Mouse (Mus musculus): Measurements from ENCODE around the gene Tk2.
"Not testable (repeated sequence)": the region's sequence is repeated elsewhere in the genome, so short reads cannot be mapped to it uniquely, and the experiment has no call there.

Tk2 gene

DNA sequence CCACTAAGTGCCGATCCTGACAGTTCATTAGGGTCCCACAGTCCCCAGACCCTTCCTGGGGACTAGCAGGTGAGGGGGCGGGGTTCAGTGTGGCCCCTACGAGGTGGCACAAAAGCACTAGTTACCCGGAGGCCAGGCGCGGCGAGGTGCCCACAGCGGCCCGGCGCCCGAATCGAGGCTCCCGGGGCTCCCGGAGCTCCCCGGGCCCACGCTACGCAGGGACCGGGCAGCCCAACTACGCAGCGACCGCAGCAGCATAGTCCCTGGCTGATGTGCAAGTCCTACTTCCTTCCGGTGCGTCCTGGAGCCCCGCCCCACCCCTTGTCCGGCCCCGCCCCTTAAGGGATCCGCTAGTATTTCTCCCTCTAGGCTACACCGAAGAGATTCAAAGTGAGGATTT lies at the start of gene Tk2:
Gene Tk2, minus strand, starts transcription at position 283 of the 400 bp plus-strand sequence.
- DNase-seq (ENCODE audit: low read depth), result peak; percentile 92

DNA sequence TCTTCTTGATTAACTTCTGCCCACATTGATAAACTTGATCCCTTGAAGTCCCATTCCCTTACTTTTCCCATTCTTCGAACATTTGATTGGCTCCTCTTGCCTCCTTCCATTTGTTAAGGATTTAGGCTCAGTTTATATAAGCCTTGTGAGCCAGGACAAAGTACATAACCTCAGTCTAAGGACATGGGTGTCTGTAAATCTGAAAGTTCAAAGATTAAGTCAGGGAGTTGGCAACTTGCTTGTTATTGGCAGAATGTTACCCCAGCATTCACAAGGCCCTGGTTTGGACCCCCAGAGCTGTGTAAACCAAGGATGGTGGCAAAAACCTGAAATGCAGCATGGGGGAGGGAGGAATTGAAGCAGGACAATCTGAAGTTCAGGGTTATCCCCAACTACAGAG lies 46.0 kb upstream of the Tk2 start:
- DNase-seq (ENCODE audit: low read depth), result no peak

DNA sequence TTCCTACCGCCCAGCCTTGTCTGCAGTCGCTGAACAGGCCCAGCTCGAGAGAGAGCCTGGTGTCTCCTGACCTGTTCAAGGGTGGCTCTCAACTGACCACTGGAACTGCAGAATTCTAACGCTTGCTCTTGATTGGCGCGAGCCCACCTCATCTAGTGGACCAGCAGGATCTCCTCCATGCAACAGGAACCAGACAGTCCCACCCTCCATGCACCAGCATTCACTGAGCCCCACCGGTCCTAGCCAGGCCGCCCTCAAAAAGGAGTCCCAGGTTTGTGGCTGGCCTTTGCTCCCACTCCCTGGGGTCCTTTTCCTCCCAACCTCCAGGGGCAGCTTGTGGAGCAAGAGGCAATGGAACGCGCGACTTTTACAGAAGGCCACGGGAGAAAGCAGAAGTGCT lies 44.7 kb upstream of the Tk2 start, which contains the start of gene Cmtm2a:
Gene Cmtm2a, minus strand, starts transcription at position 101 of the 400 bp plus-strand sequence.
- DNase-seq (ENCODE audit: low read depth), result not testable (repeated sequence)

DNA sequence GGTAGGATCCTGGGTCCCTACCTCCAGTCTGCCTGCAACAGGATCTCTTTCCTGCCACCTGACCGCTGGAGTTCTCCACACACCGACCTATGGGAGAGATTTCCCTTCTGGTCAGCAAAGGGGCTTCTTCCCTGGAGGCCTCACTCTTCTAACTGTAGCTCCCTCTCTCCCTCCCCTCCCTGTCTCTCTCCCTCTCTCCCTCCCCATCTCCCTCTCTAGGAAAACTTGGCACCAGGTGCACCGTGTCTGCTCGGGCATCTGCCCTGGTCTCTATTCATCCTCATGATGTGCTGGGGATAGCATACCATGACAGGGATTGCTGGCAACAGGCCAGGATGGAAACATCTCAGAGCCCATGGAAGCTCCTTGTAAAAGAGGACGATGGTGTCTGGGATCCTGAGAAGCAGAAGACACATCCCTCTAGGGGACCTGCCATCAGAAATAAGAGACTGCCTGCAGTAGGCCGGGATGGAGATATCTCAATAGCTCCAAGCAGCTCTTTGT lies 20.6 kb upstream of the Tk2 start:
- DNase-seq (ENCODE audit: low read depth), result no peak

DNA sequence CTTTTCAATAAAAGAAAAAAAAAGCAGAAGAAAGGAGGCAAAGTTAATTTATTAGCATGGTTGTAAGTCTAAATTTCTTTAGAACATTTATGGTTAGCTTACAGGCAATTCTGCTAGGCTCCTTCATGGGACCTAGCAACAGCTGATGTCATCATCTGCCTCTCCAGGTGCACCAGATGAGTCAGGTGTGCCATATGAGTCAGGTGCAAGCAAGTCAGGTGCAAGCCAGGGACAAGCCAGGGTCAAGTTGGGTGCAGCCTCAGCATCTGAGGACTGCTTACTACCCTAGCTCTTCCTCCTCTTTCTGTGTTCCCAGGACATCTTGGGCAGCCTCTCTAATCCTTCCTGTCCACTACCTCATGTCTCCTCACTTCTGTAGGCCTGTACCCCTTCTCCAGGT lies 20.0 kb upstream of the Tk2 start:
- DNase-seq (ENCODE audit: low read depth), result no peak

DNA sequence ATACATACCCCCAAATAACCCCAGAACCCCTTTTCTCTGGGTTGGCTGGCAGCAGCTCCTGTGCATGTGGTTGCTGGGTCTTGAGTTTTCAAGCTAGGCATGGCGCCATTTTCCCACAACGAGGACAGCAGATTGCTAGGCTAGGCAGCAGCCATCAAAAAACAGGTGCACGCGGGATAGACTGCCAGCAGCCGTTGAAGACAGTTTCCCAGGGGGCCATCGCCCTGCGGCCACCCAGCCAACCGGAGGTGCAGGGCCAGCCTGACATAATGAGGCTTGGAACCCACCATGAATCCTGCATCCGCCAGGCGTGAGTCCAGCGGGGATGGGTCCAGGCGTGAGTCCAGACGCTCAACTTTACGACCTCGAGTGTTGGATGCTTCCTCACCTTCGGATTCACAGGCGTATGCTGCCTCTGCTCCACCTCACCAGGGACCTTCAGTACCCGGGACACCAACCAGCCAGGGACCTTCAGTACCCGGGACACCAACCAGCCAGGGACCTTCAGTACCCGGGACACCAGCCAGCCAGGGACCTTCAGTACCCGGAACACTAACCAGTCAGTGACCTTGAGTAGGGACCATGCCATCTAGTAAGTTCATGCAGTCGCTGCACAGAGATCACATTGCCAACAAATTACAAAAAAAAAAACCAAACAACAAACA lies 16.0 kb upstream of the Tk2 start:
- DNase-seq (ENCODE audit: low read depth), result not testable (repeated sequence)

DNA sequence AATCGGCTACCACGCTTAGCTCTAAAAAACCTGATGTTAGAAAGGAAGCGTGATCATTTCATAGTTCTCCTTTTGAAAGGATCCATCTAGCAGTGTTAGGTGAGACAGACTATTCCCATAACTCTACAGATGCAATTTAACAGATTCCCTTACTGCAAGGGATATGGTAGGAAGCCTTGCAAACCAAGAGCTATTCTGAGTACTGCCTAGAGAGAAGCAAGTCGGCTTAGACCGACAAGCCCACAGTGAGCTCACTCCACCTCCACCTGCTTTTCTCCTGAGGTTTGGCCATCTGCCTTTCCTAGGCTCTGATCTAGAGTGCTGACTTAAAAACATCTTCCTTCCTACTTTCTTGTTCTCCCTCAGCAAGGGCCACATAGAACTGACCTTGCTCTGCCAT lies 13.4 kb upstream of the Tk2 start:
- not testable (repeated sequence) for DNase-seq (ENCODE audit: low read depth)

DNA sequence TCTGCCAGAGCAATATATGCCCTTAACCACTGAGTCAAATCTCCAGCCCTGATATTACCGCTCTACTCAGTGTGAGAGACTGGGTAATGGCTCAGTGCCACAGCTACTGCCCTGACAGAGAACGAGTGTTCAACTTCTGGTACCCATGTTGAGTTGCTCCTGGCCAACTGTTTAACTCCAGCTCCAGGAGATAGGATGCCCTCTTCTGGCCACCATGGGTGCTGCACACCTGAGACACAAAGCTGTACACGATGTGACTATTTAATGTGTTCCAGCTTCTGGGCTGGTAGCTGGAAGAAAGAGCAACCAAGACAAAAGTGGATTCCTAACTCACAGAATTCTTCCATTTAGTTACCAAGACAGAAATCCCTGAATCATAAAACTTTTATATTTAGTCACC lies 4.7 kb upstream of the Tk2 start:
- DNase-seq (ENCODE audit: low read depth), result peak; percentile 82

DNA sequence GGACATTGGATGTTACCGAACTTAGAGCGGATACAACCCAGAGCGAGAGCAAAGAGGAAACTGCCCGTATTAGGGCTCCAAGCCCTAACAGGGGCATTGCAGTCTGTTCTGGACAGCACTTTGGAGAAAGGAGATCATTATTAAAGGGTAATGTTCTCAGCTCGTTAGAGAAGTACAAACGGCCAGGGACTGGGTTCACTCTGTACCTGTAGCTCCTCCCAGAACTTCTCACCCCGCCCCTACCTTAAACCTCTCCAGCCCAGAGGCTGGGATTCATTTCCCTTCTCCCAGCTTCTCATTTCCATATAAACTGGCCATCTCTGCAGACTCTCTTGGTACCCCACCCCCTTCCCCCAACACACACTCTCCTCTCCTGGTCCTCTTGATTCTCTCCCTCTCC lies 3.1 kb upstream of the Tk2 start:
- DNase-seq (ENCODE audit: low read depth), result no peak

DNA sequence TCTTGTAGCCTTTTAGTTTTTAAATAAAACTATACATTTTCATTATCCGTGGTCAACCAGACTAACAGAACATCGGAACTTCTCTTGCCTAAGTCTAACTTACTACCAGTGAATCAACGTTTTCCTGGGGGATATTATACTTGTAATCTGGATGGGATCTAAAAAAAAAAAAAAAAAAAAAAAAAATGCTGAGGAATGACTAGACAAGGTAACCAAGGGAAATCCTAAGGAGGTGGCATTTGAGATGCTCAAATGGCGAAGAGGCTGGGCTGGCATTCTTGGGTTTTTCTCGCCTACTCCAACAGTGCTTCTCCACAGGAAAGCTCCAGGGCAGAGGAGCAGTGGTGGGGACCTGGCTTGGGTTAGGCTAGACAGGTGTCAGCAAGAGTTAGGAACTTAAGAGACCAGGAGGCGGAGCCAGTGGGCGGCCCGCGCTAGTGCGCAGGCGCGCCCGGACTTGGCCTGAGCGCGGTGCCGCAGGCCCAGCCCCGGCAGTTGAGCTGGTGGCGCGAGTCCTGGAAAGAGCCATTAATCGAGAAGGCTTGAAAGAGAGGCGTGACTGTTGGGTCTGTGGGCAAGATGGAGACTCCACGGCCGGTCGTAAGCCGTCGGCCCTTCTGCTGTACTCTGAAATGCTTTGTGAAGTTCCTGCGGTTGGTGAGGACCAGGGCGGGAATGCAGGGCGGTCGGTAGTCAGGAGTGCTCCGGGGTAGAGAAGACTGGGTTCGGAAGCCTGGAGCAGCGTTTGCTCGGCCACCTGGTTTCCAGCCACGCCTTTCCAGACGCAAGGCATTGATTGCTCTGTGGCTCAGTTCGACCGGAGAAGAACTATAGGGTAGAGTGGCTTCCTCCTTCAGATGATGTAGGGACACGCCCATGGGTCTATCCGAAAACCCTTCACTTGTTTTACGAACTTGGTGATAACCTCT lies 2.3 kb upstream of the Tk2 start, which contains the start of gene Cklf:
Gene Cklf, plus strand, starts transcription at position 423 of the 929 bp plus-strand sequence.
- peak; percentile 93 for DNase-seq (ENCODE audit: low read depth)

DNA sequence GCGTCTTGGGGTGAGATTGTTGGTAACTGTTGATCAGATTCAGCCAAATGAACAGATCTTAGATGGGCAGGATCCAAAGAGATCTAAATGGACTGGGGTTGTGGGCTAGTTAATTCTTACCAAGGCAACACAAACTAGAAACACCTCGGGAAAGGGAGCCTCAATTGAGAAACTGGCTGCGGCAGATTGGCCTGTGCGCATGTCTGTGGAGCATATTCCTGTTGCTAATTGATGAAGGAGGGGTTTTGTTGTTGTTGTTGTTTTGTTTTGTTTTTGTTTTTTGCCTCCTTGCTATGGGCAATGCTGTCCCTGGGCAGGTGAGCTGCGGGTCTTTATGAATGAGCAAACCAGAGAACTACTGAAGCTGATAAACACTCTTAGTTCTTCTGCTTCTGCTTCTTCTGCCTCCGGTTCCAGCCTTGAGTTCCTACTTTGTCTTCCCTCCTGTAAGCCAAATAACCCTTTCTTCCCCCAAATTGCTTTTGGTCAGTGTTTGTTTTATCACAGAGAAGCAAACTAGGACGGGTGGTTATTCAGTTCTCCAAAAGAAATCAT lies 1.2 kb upstream of the Tk2 start:
- DNase-seq (ENCODE audit: low read depth), result peak; percentile 11

DNA sequence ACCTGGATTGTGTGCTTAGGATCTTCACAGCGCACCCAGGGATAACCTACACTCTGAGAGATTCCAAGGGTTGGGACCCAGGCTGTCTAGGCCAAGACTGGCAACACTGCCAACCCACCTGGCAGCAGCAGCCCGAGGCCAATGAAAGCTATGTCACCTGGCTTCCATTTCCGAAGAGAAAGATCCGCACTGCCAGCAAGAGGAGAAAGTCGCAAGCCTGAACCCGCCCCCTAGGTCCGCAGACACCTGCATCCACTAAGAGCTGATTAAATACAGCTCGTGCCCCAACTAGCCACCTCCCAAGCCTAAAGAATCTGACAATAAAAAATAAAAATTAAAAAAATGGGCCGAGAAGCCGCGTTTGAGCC lies 466 bp downstream of the Tk2 start:
- DNase-seq (ENCODE audit: low read depth), result peak; percentile 76

DNA sequence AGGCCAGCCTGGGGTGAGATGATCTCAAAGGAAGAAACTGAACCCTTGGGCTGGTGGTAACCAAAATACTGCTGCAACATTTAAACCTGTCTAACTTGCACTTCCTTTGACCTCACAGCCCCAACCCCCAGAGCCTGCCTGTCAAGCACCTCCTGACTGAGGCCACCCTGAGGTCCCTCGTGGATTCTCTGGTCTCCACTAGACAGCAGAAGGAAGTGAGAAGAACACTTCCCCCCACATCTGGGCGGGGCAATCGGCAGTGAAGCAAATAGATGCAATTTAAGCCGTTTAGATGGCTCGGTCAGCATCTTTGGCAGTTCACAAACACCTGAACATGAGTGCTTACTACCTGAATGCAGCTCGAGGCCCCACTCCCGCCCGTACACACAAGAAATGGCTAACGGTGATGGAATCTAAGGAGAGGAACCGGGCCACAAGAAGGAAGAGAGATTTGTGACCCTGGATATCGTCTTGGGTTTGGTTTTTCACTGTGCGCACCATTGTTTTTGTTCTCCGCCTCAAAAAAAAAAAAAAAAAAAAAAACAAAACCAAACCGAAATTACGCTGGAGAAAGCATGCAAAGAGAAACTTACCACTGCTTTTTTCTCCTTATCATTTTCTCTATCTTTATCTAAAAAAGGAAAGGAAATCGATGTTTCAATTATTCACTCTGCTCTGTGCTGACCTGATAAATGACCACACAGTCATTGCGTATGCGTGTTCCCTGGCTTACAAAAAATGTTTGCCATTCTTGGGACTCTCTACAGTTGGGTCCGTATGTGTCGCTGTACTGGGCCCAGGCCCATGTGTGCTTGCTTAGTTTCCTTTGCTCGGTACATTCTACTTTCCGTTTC lies 1.1 kb downstream of the Tk2 start:
- DNase-seq (ENCODE audit: low read depth), result peak; percentile 92

DNA sequence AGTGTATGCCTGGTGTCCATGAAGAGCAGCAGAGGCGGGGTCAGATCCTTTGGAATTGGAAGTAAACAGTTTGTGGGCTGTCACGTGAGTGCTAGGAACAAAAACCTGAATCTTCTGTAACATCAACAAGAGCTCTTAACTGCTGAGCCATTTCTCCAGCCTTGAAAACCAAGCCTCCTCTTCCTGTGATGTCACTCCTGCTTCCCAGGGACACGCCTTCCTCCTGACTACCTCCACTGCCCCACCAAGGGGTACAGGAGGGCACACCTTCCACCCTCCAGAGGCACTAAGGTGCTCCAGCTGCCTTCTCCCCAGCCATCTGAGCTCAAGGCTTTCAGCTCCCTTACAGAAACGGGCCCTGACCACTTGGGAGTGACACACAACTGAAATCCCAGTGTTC lies 1.7 kb downstream of the Tk2 start:
- no peak for DNase-seq (ENCODE audit: low read depth)

DNA sequence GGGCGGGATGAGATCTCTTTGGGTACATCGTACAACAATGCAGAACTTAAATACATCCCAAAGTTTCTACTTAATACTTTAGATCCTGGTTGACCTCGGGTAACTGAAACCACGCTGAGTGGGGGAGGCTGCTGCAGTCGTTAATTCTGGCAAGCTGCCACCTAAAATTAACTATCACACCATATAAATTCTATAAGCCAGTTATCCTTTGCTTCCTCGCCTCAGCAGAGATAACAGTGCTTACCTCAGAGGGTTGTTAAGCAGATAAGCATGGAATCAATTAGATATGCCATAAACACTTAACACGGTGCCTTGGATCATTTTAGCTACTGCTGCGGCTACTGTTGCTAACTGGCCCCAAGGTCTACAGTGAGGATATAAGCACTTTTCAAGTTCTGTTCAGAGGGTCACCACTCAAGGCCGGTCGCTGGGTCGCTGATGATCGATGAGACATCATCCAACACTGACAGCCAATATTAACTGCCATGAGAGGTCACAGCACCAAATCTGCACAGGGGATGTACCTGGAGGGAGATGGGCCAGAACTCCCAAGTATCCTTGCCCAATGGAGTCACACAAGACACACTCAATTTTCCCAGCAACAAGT lies 6.2 kb downstream of the Tk2 start:
- no peak for DNase-seq (ENCODE audit: low read depth)

DNA sequence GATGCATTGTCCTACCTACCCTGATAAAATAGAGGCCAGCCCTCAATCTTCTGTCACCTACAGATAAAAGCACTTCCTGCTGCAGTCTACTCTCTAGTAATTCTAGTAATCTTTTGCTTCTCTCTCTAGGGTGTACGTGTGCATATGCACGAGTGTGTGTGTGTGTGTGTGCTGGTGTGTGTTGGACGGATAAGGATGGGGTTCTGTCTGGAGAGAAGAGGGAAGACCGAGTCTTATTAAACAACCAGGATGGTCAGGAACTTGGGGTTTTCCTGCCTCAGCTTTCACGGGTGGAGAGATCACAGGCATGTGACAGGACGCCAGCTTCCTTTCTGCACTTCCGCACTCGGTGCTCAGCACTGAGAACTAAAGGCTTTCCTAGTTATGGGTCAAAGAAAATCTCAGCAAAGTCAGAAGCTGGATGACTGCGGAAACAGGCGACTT lies 8.9 kb downstream of the Tk2 start:
- DNase-seq (ENCODE audit: low read depth), result peak; percentile 85

DNA sequence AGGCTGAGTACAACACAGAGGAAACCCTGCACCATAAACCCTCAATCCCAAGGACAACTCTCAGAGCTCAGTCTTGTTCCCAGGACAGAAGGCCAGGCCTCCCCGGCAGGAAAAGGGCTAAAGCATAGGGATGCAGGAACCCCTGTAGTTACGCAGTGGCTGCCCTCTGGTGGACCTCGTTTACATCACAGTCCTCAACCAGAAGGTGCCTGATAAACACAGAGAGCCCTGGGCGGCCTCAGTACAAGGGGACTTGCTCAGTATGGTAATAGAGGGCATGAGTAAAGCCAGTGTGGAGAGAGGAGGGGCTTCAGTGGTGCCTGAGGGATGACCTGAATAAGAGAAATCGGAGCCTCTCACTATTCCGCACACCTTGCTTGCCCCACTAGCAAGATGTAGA lies 13.8 kb downstream of the Tk2 start:
- no peak for DNase-seq (ENCODE audit: low read depth)

DNA sequence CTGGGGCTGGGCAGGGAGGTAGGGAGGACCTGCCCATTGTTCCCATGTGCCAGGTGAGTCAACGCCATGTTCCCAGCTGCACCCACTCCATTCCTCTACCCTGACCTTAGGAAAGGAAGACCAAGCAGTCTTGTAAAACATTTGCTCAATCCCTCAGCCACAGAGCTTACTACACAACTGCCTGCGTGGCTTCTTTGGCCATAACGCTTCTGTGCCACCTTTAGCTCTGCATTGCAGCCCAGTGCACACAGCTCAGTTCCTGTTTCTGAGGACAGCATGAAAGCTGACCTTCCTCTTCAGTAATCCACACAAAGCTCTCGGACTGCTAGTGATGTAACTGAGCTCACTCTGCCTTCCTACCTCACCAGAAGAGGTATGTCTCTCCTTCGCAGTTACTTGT lies 15.4 kb downstream of the Tk2 start:
- no peak for DNase-seq (ENCODE audit: low read depth)

DNA sequence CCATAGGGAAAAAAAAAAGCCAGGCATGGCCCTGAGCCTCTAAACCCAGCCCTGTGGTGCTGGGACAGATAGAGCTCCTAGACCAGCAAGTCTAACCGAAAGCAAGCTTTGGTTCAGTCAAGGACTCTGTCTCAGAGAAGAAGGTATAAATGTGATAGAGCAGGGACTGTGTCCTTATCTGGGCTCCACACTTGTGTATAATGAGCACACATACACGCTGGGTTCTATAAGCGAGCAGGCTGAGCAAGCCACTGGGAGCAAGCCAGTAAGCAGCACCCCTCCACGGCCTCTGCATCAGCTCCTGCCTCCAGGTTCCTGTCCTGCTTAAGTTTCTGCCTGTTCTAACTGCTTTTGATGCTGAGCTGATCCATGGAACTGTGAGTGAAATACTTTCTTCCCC lies 16.3 kb downstream of the Tk2 start:
- no peak for DNase-seq (ENCODE audit: low read depth)

DNA sequence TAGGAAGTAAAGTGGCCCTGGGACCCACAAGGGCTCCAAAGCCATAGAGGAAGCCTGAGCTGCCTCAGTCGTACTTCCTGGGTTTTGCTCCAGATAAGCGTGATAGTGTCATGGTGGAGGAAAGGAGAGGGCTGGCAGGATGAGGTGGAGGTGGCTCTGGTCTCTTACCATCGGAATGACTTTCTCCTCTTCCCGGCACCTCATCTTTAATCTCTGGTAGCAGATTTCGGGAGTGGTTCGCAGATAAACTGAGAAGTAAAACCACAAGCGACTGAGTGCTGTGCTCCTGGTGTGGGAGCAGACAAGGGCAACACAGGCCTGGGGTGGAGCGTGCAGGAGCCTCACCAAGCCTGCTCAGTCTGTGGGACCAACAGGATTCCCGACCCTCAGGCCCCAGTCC lies 18.0 kb downstream of the Tk2 start:
- no peak for DNase-seq (ENCODE audit: low read depth)

DNA sequence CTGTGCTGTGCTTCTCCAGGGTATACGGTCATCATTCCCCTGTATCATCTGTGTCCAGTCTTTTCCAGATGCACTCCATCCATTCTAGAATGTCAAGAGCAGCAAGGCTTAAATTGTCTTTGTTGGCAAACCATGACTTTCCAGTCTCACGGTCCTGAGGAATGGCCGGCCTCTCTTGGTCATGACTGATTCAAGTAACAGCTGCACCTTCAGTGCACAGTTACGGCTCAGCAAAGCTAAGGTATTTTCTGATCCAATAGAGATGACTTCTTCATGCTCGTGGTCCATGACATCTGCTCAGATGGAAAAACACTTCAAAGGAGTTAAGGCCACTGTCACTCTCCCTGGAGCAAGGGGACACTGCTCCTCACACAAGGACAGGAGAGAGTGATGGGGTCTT lies 21.3 kb downstream of the Tk2 start:
- no peak for DNase-seq (ENCODE audit: low read depth)

Data from induced T-regulatory cell, adult 2 months (primary cell).